Mouse (Mus musculus): ENCODE results near the gene Phf7.

The Phf7 gene

GRCm38 (mm10) chr14:31233070-31233995 lies 17.8 kb downstream of the Phf7 start:
- no peak for DNase-seq (ENCODE audit: low read depth, low spot score)

GRCm38 (mm10) chr14:31232404-31233069 lies 18.6 kb downstream of the Phf7 start:
- no peak for DNase-seq (ENCODE audit: low read depth, low spot score)

- DNase-seq (ENCODE audit: low read depth, low spot score), result no peak
Observed at GRCm38 (mm10) chr14:31230442-31230841, 20.7 kb downstream of the Phf7 start.

- DNase-seq (ENCODE audit: low read depth, low spot score), result no peak
Observed at GRCm38 (mm10) chr14:31228234-31228633, 22.9 kb downstream of the Phf7 start.

- DNase-seq (ENCODE audit: low read depth, low spot score), result no peak
Observed at GRCm38 (mm10) chr14:31226978-31227377, 24.1 kb downstream of the Phf7 start.

- peak; percentile 26 for DNase-seq (ENCODE audit: low read depth, low spot score)
Observed at GRCm38 (mm10) chr14:31217666-31218065, 33.5 kb downstream of the Phf7 start, which contains the start of gene Sema3g. Sema3g (plus strand) TSS chr14:31217860.

- no peak for DNase-seq (ENCODE audit: low read depth, low spot score)
Observed at GRCm38 (mm10) chr14:31216846-31217245, 34.3 kb downstream of the Phf7 start, which contains the start of gene Nisch. Nisch (minus strand) TSS chr14:31216946.

GRCm38 (mm10) chr14:31215157-31216002 lies 35.7 kb downstream of the Phf7 start:
- peak; percentile 73 for DNase-seq (ENCODE audit: low read depth, low spot score)

- DNase-seq (ENCODE audit: low read depth, low spot score), result no peak
Observed at GRCm38 (mm10) chr14:31214684-31215083, 36.4 kb downstream of the Phf7 start.

- no peak for DNase-seq (ENCODE audit: low read depth, low spot score)
Observed at GRCm38 (mm10) chr14:31213868-31214267, 37.2 kb downstream of the Phf7 start.

GRCm38 (mm10) chr14:31212499-31212898 lies 38.6 kb downstream of the Phf7 start:
- DNase-seq (ENCODE audit: low read depth, low spot score), result no peak

GRCm38 (mm10) chr14:31211854-31212253 lies 39.3 kb downstream of the Phf7 start:
- DNase-seq (ENCODE audit: low read depth, low spot score), result no peak

GRCm38 (mm10) chr14:31209133-31209557 lies 42.0 kb downstream of the Phf7 start:
- no peak for DNase-seq (ENCODE audit: low read depth, low spot score)

GRCm38 (mm10) chr14:31208084-31208483 lies 43.0 kb downstream of the Phf7 start, which contains the start of gene Tnnc1:
Tnnc1 (plus strand) TSS chr14:31208312.
- DNase-seq (ENCODE audit: low read depth, low spot score), result no peak

- DNase-seq (ENCODE audit: low read depth, low spot score), result no peak
Observed at GRCm38 (mm10) chr14:31207070-31207830, 43.9 kb downstream of the Phf7 start.

GRCm38 (mm10) chr14:31206472-31206981 lies 44.6 kb downstream of the Phf7 start:
- DNase-seq (ENCODE audit: low read depth, low spot score), result peak; percentile 94

- peak; percentile 52 for DNase-seq (ENCODE audit: low read depth, low spot score)
Observed at GRCm38 (mm10) chr14:31205562-31206467, 45.3 kb downstream of the Phf7 start.

- no peak for DNase-seq (ENCODE audit: low read depth, low spot score)
Observed at GRCm38 (mm10) chr14:31205244-31205561, 45.9 kb downstream of the Phf7 start.

GRCm38 (mm10) chr14:31204844-31205243 lies 46.3 kb downstream of the Phf7 start:
- DNase-seq (ENCODE audit: low read depth, low spot score), result no peak

GRCm38 (mm10) chr14:31200038-31200437 lies 51.1 kb downstream of the Phf7 start:
- DNase-seq (ENCODE audit: low read depth, low spot score), result no peak

Measured in CD4-positive helper T cell, adult 2 months (primary cell).